Mouse (Mus musculus): ENCODE measurements around the gene Prkn.

DNA sequence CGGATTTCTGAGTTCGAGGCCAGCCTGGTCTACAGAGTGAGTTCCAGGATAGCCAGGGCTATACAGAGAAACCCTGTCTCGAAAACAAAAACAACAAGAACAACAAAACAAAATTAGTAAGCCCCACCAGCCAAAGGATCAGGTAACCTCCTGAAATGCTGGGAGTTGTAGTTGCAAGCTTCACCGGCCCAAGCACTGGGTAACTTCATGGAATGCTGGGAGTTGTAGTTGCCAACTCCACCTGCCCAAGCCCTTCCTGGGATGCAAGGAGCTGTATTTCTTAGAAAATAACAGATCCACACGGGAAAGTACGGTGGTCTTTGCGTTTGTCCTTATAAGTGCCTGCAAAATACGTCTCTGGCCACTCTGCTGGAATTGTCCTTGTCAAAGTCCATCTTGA lies 1204.0 kb downstream of the Prkn start:
- no peak for TF ChIP-seq CTCF (IDR thresholded peaks at IDR 0.05)
- TF ChIP-seq EP300 (IDR thresholded peaks at IDR 0.05; ENCODE audit: insufficient read depth, low read depth, low read length): no peak
